Mouse (Mus musculus) C2C12 (cell line): Measurements from ENCODE around the gene BC003965. TPM values are rescaled to one million over a fixed set of nuclear protein-coding genes. Genes with fewer than 3 reads are reported as not detected.

ENCODE experiments used
- H3K27me3 ChIP-seq: one replicate; pipeline ENCODE4 v1.6.1; 2011; ENCODE audit not compliant: control insufficient read depth, insufficient read depth, insufficient read length
- H3K36me3 ChIP-seq: one replicate; pipeline ENCODE4 v1.6.1; 2011; ENCODE audit not compliant: control insufficient read depth, insufficient read depth
- H3K4me3 ChIP-seq: one replicate; pipeline ENCODE4 v1.5.1; 2011; ENCODE audit warnings: mild to moderate bottlenecking, control low read depth; ENCODE audit not compliant: poor library complexity, insufficient read depth, severe bottlenecking
- H3K79me2 ChIP-seq: one replicate; pipeline ENCODE4 v1.6.1; 2011; ENCODE audit not compliant: control insufficient read depth, insufficient read depth
- H3K79me3 ChIP-seq: one replicate; pipeline ENCODE4 v1.6.1; 2011; ENCODE audit warnings: low read depth, control low read depth
- H3ac ChIP-seq: one replicate; pipeline ENCODE3; 2011; ENCODE audit warnings: low read depth; ENCODE audit not compliant: control insufficient read depth, insufficient read length
- CEBPB ChIP-seq: IDR thresholded peaks from one replicate; pipeline ENCODE4 v1.6.1; 2011; ENCODE audit warnings: low read depth, mild to moderate bottlenecking, control low read depth, moderate library complexity
- MAX ChIP-seq: IDR thresholded peaks from one replicate; pipeline ENCODE4 v1.6.1; 2011; ENCODE audit warnings: mild to moderate bottlenecking, control low read depth
- polyA plus RNA-seq: library from polyadenylated mRNA; unstranded; fragments of >200 nt; fragmentation: generic; extraction: Trizol; gene quantifications from one replicate; pipeline ENCODE4 v1.2.1, GENCODE M21; 2012; ENCODE audit warnings: missing spikeins

The BC003965 gene
- polyA plus RNA-seq, 1 experiment: 14.3 TPM

- TF ChIP-seq MAX: no peak
- no peak for TF ChIP-seq CEBPB
- no peaks in the 10 kb centered on the region for H3K36me3 ChIP-seq
- H3K79me2 ChIP-seq: peaks cover 7% of the 10 kb centered on the region
- peaks cover 2% of the 10 kb centered on the region for H3K79me3 ChIP-seq
- H3K4me3 ChIP-seq: no peak overlapping the region
- H3ac ChIP-seq: no peak overlapping the region
- H3K27me3 ChIP-seq: no peaks in the 10 kb centered on the region
Observed at GRCm38 (mm10) chr17:25235635-25236034, 51.3 kb downstream of the BC003965 start.

Other genes starting within 250 kb of the BC003965 start
- gene Mapk8ip3, start 247.6 kb upstream of the BC003965 start, polyA plus RNA-seq: 17.7 TPM
- gene Jpt2, start 223.9 kb upstream of the BC003965 start, polyA plus RNA-seq: 57.4 TPM
- 4.3 TPM for gene Cramp1l, start 168.8 kb upstream of the BC003965 start, polyA plus RNA-seq
- gene Ift140, start 168.5 kb upstream of the BC003965 start, polyA plus RNA-seq: 7.5 TPM
- gene Tmem204, start 101.0 kb upstream of the BC003965 start, polyA plus RNA-seq: 0.37 TPM
- 18.3 TPM for gene Telo2, start 68.6 kb upstream of the BC003965 start, polyA plus RNA-seq
- gene Ptx4, start 63.8 kb upstream of the BC003965 start, polyA plus RNA-seq: not detected
- 19.9 TPM for gene Clcn7, start 51.2 kb upstream of the BC003965 start, polyA plus RNA-seq
- gene Ccdc154, start 22.1 kb upstream of the BC003965 start, polyA plus RNA-seq: not detected
- not detected for gene Gm38655, start 9.1 kb upstream of the BC003965 start, polyA plus RNA-seq
- 1.8 TPM for gene Unkl, start 3.8 kb downstream of the BC003965 start, polyA plus RNA-seq
- 22.7 TPM for gene Gnptg, start 55.6 kb downstream of the BC003965 start, polyA plus RNA-seq
- gene Tsr3, start 55.6 kb downstream of the BC003965 start, polyA plus RNA-seq: 39.3 TPM
- 0.16 TPM for gene Baiap3, start 71.8 kb downstream of the BC003965 start, polyA plus RNA-seq
- 405 TPM for gene Ube2i, start 90.1 kb downstream of the BC003965 start, polyA plus RNA-seq
- not detected for gene Prss34, start 113.8 kb downstream of the BC003965 start, polyA plus RNA-seq
- not detected for gene Prss28, start 124.1 kb downstream of the BC003965 start, polyA plus RNA-seq
- not detected for gene Prss29, start 134.1 kb downstream of the BC003965 start, polyA plus RNA-seq
- gene Tpsab1, start 161.0 kb downstream of the BC003965 start, polyA plus RNA-seq: 2.5 TPM
- gene Tpsb2, start 181.8 kb downstream of the BC003965 start, polyA plus RNA-seq: not detected
- gene Tpsg1, start 184.7 kb downstream of the BC003965 start, polyA plus RNA-seq: not detected
- not detected for gene Cacna1h, start 249.2 kb downstream of the BC003965 start, polyA plus RNA-seq